Mouse (Mus musculus): ENCODE measurements around the gene Cpne9.

- TF ChIP-seq EP300 (IDR thresholded peaks at IDR 0.05; ENCODE audit: low read depth) (peak; percentile 79), CTCF (IDR thresholded peaks at IDR 0.05; ENCODE audit: low read depth) (no peak; the same call in 1 of the 2 replicates)
Measured at GRCm38 (mm10) chr6:113326533-113327315, 44.6 kb downstream of the Cpne9 start, which contains the start of gene Ogg1.

All from liver, postnatal 0 days (tissue).